Mouse (Mus musculus) heart, postnatal 0 days (tissue): Measurements from ENCODE around the gene Txnl4b.

Experiments used
- CTCF ChIP-seq: IDR thresholded peaks from 2 replicates; pipeline ENCODE4 v1.5.1; 2016; ENCODE audit warnings: antibody characterized with exemption, control low read depth, low read depth
- EP300 ChIP-seq: IDR thresholded peaks from 2 replicates; pipeline ENCODE4 v1.6.1; 2016; ENCODE audit warnings: antibody characterized with exemption, low read depth

DNA sequence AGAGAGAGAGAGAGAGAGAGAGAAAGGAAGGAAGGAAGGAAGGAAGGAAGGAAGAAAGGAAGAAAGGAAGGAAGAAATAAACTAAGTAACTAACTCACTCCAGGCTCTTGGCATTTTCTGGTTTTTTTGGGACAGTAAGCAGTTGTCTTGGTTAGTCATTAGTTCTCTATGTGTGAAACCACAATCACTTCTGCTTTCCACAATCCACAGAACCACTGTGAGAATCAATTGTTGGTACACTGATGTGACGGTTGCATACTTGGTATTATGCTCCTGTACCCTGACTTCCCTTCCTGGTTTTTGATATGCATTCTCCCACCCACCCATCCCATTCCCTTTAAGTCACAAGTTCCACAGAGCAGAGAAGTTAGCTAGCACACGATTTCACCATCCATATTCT lies 1.8 kb upstream of the Txnl4b start:
- no peak for TF ChIP-seq CTCF
- TF ChIP-seq EP300: no peak
